Mouse (Mus musculus) testis, adult 2 months (tissue): Measurements from ENCODE around the gene Tfpi.

Experiments used
- CTCF ChIP-seq: fragments of 200-500 bp; IDR thresholded peaks from 2 replicates; pipeline ENCODE4 v1.5.1; 2012; ENCODE audit warnings: low read depth, mild to moderate bottlenecking, inconsistent platforms, low read length, moderate library complexity; ENCODE audit not compliant: control insufficient read depth, insufficient read depth, insufficient replicate concordance
- POLR2A ChIP-seq: fragments of 200-500 bp; IDR thresholded peaks from 2 replicates; pipeline ENCODE4 v1.6.1; 2012; ENCODE audit warnings: low read depth, mild to moderate bottlenecking, inconsistent platforms, low read length, moderate library complexity; ENCODE audit not compliant: control insufficient read depth

- no peak for TF ChIP-seq POLR2A
- TF ChIP-seq CTCF, result no peak
Measured at GRCm38 (mm10) chr2:84388023-84388416, 88.6 kb downstream of the Tfpi start.
